Mouse (Mus musculus) CH12.LX (cell line): Measurements from ENCODE around the gene Lrrc18. TPM values are rescaled to one million over a fixed set of nuclear protein-coding genes. Genes with fewer than 3 reads are reported as not detected.

Experiments used
- DNase-seq: peaks from one replicate; pipeline ENCODE4 v3.0.0-alpha.2; 2013; ENCODE audit errors: extremely low read depth
- H3K27ac ChIP-seq: 2 replicates; pipeline ENCODE4 v1.5.1; 2012; ENCODE audit warnings: low read depth, mild to moderate bottlenecking, control low read depth, moderate library complexity; ENCODE audit not compliant: insufficient read depth
- H3K27me3 ChIP-seq: replicated peaks from 2 replicates; pipeline ENCODE3; 2012; ENCODE audit warnings: inconsistent platforms
- H3K36me3 ChIP-seq, 2 experiments: replicated peaks in 1 of 2; 2 replicates each; pipeline versions ENCODE3 to v1.6.1; 2012; ENCODE audit warnings: inconsistent platforms in 1 of 2, low read length in 1 of 2, mild to moderate bottlenecking in 1 of 2, mixed read lengths in 1 of 2, moderate library complexity in 1 of 2; ENCODE audit not compliant: control insufficient read depth in 1 of 2, insufficient read depth in 1 of 2
- H3K4me1 ChIP-seq, 2 experiments: 2 replicates each; pipeline ENCODE4 v1.6.1; 2012; ENCODE audit warnings: inconsistent platforms in 1 of 2, moderate library complexity in 1 of 2; ENCODE audit not compliant: insufficient read depth in 2 of 2, control insufficient read depth in 1 of 2
- H3K4me2 ChIP-seq: 2 replicates; pipeline ENCODE4 v1.6.1; 2012; ENCODE audit warnings: low read depth, mild to moderate bottlenecking, control low read depth; ENCODE audit not compliant: poor library complexity, insufficient read depth, severe bottlenecking
- H3K4me3 ChIP-seq, 3 experiments: fragments of 150-350 bp in 1 of 3; sonication (generic) in 1 of 3; replicated peaks in 1 of 3; 2 replicates each; pipeline versions ENCODE3 to v1.5.1; 2011 to 2012; ENCODE audit warnings: low read depth in 2 of 3, low read length in 2 of 3, mild to moderate bottlenecking in 2 of 3, moderate library complexity in 2 of 3, control low read depth in 1 of 3, improper control_type of control experiment in 1 of 3, inconsistent platforms in 1 of 3, mixed read lengths in 1 of 3; ENCODE audit not compliant: poor library complexity in 1 of 3
- H3K79me2 ChIP-seq: replicated peaks from 2 replicates; pipeline ENCODE4 v1.6.1; 2012; ENCODE audit warnings: mild to moderate bottlenecking, moderate library complexity; ENCODE audit not compliant: control insufficient read depth, poor library complexity, insufficient read depth, severe bottlenecking; ENCODE audit errors: extremely low read depth
- H3K9ac ChIP-seq: 2 replicates; pipeline ENCODE4 v1.6.1; 2012; ENCODE audit warnings: low read depth, mild to moderate bottlenecking, control low read depth, moderate library complexity; ENCODE audit not compliant: insufficient read depth
- H3K9me3 ChIP-seq: replicated peaks from 2 replicates; pipeline ENCODE3; 2012; ENCODE audit warnings: low read length, inconsistent platforms, mixed read lengths
- CHD1 ChIP-seq: IDR thresholded peaks from 2 replicates; pipeline ENCODE4 v1.6.1; 2012; ENCODE audit warnings: low read depth, low read length, improper control_type of control experiment, inconsistent platforms
- CHD2 ChIP-seq: IDR thresholded peaks from 2 replicates; pipeline ENCODE4 v1.6.1; 2011; ENCODE audit warnings: low read length, improper control_type of control experiment
- CTCF ChIP-seq, 2 experiments: IDR thresholded peaks in 1 of 2; conservative IDR thresholded peaks in 1 of 2; 2 replicates each; pipeline ENCODE4 v1.5.1; 2011 to 2012; ENCODE audit warnings: low read depth in 2 of 2, low read length in 2 of 2, improper control_type of control experiment in 1 of 2, inconsistent platforms in 1 of 2, mild to moderate bottlenecking in 1 of 2, moderate library complexity in 1 of 2
- HCFC1 ChIP-seq: IDR thresholded peaks from 2 replicates; pipeline ENCODE4 v1.6.1; 2012; ENCODE audit warnings: low read depth, mild to moderate bottlenecking, inconsistent platforms, low read length, improper control_type of control experiment
- JUND ChIP-seq: conservative IDR thresholded peaks from 2 replicates; pipeline ENCODE4 v1.6.1; 2011; ENCODE audit warnings: low read depth, low read length, improper control_type of control experiment
- KAT2A ChIP-seq: IDR thresholded peaks from 2 replicates; pipeline ENCODE4 v1.6.1; 2012; ENCODE audit warnings: low read length, improper control_type of control experiment, inconsistent platforms; ENCODE audit not compliant: insufficient replicate concordance
- MAX ChIP-seq: IDR thresholded peaks from 2 replicates; pipeline ENCODE4 v1.6.1; 2011; ENCODE audit warnings: low read length, improper control_type of control experiment
- MYC ChIP-seq: IDR thresholded peaks from 2 replicates; pipeline ENCODE4 v1.6.1; 2011; ENCODE audit warnings: low read depth, mild to moderate bottlenecking, improper control_type of control experiment, low read length
- RCOR1 ChIP-seq: conservative IDR thresholded peaks from 2 replicates; pipeline ENCODE4 v1.6.1; 2012; ENCODE audit warnings: low read depth, mild to moderate bottlenecking, inconsistent platforms, low read length, improper control_type of control experiment
- SIN3A ChIP-seq: IDR thresholded peaks from 2 replicates; pipeline ENCODE4 v1.6.1; 2012; ENCODE audit warnings: low read length, improper control_type of control experiment, inconsistent platforms
- TCF12 ChIP-seq: IDR thresholded peaks from 2 replicates; pipeline ENCODE4 v1.6.1; 2014; ENCODE audit warnings: low read depth, mild to moderate bottlenecking, inconsistent platforms, low read length, improper control_type of control experiment
- UBTF ChIP-seq: IDR thresholded peaks from 2 replicates; pipeline ENCODE4 v1.6.1; 2012; ENCODE audit warnings: low read depth, mild to moderate bottlenecking, inconsistent platforms, low read length, improper control_type of control experiment, moderate library complexity
- USF1 ChIP-seq: IDR thresholded peaks from 2 replicates; pipeline ENCODE4 v1.6.1; 2014; ENCODE audit warnings: low read depth, mild to moderate bottlenecking, inconsistent platforms, low read length, improper control_type of control experiment
- ZC3H11A ChIP-seq: IDR thresholded peaks from 2 replicates; pipeline ENCODE4 v1.6.1; 2012; ENCODE audit warnings: low read depth, mild to moderate bottlenecking, inconsistent platforms, low read length, improper control_type of control experiment
- ZNF384 ChIP-seq: IDR thresholded peaks from 2 replicates; pipeline ENCODE4 v1.6.1; 2012; ENCODE audit warnings: low read depth, low read length, improper control_type of control experiment, inconsistent platforms
- dilution Hi-C: fragments of 300-500 bp; cut with MboI; formaldehyde crosslinking; loops from 2 replicates; pipeline ENCODE4 v1.14.3; 2020; ENCODE audit warnings: low sequenced_read_pairs; ENCODE audit not compliant: extremely low pct_unique_long_range_greater_than_20kb, extremely low pct_ligation_motif_present
- in situ Hi-C: fragments of 300-500 bp; cut with MboI; formaldehyde crosslinking; loops from 3 replicates; pipeline ENCODE4 v1.14.3; 2019; ENCODE audit warnings: low sequenced_read_pairs, low pct_ligation_motif_present, low pct_unique_long_range_greater_than_20kb, mixed read lengths
- polyA plus RNA-seq: library from polyadenylated mRNA; unstranded; fragments of >175 nt; gene quantifications from 2 replicates; pipeline ENCODE4 v1.2.1, GENCODE M21; 2012; ENCODE audit warnings: low read depth; ENCODE audit not compliant: insufficient read length
- total RNA-seq, 2 experiments: library from RNA; depleted of rRNA; stranded (reverse); fragments of 300-350 nt in 1 of 2; fragments of >200 nt in 1 of 2; gene quantifications; 2 replicates each; pipeline ENCODE4 v1.2.3; 2012 to 2014

Gene Lrrc18
- total and polyA plus RNA-seq, 3 experiments = 0.08 to 0.76 TPM; not detected in 1

DNA sequence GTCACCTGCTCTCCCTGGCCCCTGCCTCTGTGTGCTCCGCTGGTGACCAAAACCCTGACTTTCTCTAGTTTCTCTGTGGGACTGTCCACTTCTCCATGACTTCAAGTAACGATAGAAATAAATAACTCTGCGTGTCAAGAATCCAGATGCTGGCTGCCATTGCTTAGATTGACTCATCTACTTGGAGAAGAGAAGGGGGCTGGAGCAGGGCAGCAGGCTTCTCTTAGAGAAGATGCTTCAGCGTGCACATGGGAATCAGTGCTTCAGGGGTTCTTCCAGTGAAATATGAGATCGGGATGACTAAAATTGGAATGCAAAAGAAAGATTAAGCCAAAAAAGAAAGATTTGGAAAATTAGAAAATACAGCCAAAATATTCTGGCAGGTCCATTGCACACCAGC, 28.4 kb downstream of the Lrrc18 start:
- Histone ChIP-seq H3K9me3 (no peaks in the 10 kb centered on the region), H3K36me3 (peaks cover 89 to 100% of the 10 kb centered on the region in 2 experiments), H3K9ac (no peak overlapping the region), H3K79me2 (no peaks in the 10 kb centered on the region), H3K4me1 (no peaks in the 10 kb centered on the region), H3K4me2 (no peak overlapping the region), H3K27me3 (no peaks in the 10 kb centered on the region), H3K4me3 (no peak overlapping the region), H3K27ac (no peak overlapping the region)
- TF ChIP-seq ZC3H11A (no peak), RCOR1 (no peak), JUND (no peak), KAT2A (no peak), CHD1 (no peak), HCFC1 (no peak)
- dilution Hi-C loops = no loop called here
- DNase-seq = no peak
- in situ Hi-C loops = loop anchor here (5.0 kb wide), 2 partner anchors 38 to 78 kb away; no protein-coding TSS in a partner anchor

DNA sequence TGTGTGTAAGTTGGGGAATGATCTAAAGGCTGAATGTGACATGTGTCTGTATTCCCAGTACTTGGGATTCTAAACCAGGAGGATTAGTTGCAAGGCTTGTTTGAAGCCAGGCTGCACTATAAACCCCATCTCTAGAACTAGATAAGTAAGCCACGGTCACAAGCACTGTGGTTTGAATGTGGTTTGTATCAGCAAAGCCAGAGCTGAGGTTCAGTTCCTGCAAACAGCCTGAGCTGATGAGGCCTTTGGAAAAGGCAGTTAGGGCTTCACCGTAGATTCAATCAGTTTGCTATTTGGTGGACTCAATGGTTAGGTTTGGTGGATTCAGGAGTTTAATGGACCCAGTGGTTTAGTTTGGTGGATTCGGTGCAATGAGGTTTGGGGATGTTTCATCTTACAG, 39.7 kb downstream of the Lrrc18 start:
- no peaks in the 10 kb centered on the region for H3K9me3 ChIP-seq
- H3K4me3 ChIP-seq = no peak overlapping the region
- no peaks in the 10 kb centered on the region for H3K79me2 ChIP-seq
- H3K4me2 ChIP-seq = no peak overlapping the region
- H3K9ac ChIP-seq = no peak overlapping the region
- H3K27ac ChIP-seq = no peak overlapping the region
- peaks cover 81 to 98% of the 10 kb centered on the region in 2 experiments for H3K36me3 ChIP-seq
- dilution Hi-C loops (no loop called here), in situ Hi-C loops (no loop called here)
- no peaks in the 10 kb centered on the region for H3K4me1 ChIP-seq
- no peak for DNase-seq
- no peaks in the 10 kb centered on the region for H3K27me3 ChIP-seq
- TF ChIP-seq ZNF384 (no peak), ZC3H11A (no peak), TCF12 (no peak), UBTF (no peak), MYC (no peak), USF1 (no peak), CHD2 (no peak), CTCF (conservative IDR thresholded peaks at IDR 0.05 in 1 of 2, IDR thresholded peaks at IDR 0.05 in 1 of 2; ENCODE audit: low read depth in 2 of 2, low read length in 2 of 2) (no peak), MAX (no peak)

DNA sequence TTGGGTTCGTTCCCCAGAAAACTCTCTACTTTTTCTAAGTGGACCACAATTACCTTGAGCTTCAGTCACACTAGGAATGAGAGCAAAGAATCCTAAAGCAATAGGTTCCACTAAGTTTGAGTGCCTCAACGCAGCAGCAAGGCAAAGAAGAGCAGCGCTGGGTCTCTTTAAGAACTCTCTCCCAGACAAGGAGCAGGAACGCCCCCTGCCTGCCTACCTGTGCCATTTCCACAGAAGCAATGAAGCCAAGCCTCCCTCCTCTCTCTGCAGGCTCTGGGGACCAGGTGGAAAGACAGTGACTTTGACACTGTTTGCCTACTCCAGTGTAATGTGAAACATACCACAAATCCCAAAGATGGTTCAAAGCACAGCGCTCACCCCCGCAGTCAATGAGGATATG, 42.2 kb downstream of the Lrrc18 start:
- no peak for DNase-seq
- Histone ChIP-seq H3K27me3 (no peaks in the 10 kb centered on the region), H3K27ac (no peak overlapping the region), H3K79me2 (no peaks in the 10 kb centered on the region), H3K4me3 (no peak overlapping the region), H3K4me2 (no peak overlapping the region), H3K4me1 (no peaks in the 10 kb centered on the region), H3K9ac (no peak overlapping the region), H3K36me3 (peaks cover 80 to 97% of the 10 kb centered on the region in 2 experiments), H3K9me3 (no peaks in the 10 kb centered on the region)
- in situ Hi-C loops = no loop called here
- dilution Hi-C loops = no loop called here
- TF ChIP-seq SIN3A (no peak), CTCF (conservative IDR thresholded peaks at IDR 0.05 in 1 of 2, IDR thresholded peaks at IDR 0.05 in 1 of 2; ENCODE audit: low read depth in 2 of 2, low read length in 2 of 2) (no peak), USF1 (no peak)
